Mouse (Mus musculus): ENCODE data around the gene Col24a1. TPM values are rescaled to one million over a fixed set of nuclear protein-coding genes. Genes with fewer than 3 reads are reported as not detected.

Gene Col24a1
- polyA plus RNA-seq, 1 experiment from 2014 or later, result 4.6 TPM

GRCm38 (mm10) chr3:145471094-145471493 lies 178.8 kb downstream of the Col24a1 start:
- 74% methylated on average over 4 of the region's 4 CpGs for WGBS
- H3K4me1 ChIP-seq, result 0 out of 2 replicates have a peak, but pooled peaks cover 2% of the 10 kb centered on the region
- H3K9me3 ChIP-seq, result no peaks in the 10 kb centered on the region
- H3K4me3 ChIP-seq, result no peak overlapping the region
- no peak overlapping the region for H3K9ac ChIP-seq
- H3K4me2 ChIP-seq (replicated peaks), result no peak overlapping the region
- no peak overlapping the region for H3K27ac ChIP-seq
- no peaks in the 10 kb centered on the region for H3K27me3 ChIP-seq
- H3K36me3 ChIP-seq, result no peaks in the 10 kb centered on the region
- no peak for ATAC-seq (ENCODE audit: insufficient number of reproducible peaks, insufficient read depth, low FRiP score, low TSS enrichment)

DNA sequence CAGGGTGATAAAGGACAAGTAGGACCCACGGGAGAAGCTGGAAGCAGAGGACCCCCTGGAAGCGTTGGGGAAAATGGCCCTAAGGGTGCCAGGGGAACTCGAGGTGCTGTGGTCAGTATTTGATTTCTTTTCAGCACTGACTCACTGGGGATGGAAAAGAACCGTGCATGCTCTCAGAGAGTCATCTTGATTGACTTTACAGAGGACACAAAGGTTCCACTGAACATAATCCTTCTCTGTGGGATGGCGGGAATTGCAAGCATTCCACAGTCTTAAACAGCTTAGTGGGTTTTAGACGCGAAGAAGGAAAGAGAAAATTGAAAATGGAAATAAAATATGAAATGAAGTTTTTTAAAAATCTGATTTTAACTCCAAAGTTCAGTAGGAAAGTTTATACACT lies 181.9 kb downstream of the Col24a1 start:
- ATAC-seq (ENCODE audit: insufficient number of reproducible peaks, insufficient read depth, low FRiP score, low TSS enrichment), result no peak
- 60% methylated on average over 7 of the region's 7 CpGs for WGBS
- Histone ChIP-seq H3K9ac (no peak overlapping the region), H3K9me3 (no peaks in the 10 kb centered on the region), H3K4me2 (replicated peaks) (no peak overlapping the region), H3K4me1 (0 out of 2 replicates have a peak, but pooled peaks cover 2% of the 10 kb centered on the region), H3K36me3 (no peaks in the 10 kb centered on the region), H3K27me3 (no peaks in the 10 kb centered on the region), H3K4me3 (no peak overlapping the region), H3K27ac (no peak overlapping the region)

- Histone ChIP-seq H3K4me1 (0 out of 2 replicates have a peak, but pooled peaks cover 2% of the 10 kb centered on the region), H3K4me2 (replicated peaks) (no peak overlapping the region), H3K4me3 (no peak overlapping the region), H3K27ac (no peak overlapping the region), H3K36me3 (no peaks in the 10 kb centered on the region), H3K27me3 (no peaks in the 10 kb centered on the region), H3K9ac (no peak overlapping the region), H3K9me3 (no peaks in the 10 kb centered on the region)
- ATAC-seq (ENCODE audit: insufficient number of reproducible peaks, insufficient read depth, low FRiP score, low TSS enrichment), result no peak
- WGBS, result 71% methylated on average over 3 of the region's 3 CpGs
These were observed 184.4 kb downstream of the Col24a1 start for GRCm38 (mm10) chr3:145476634-145477033.

GRCm38 (mm10) chr3:145477074-145477473 lies 184.8 kb downstream of the Col24a1 start:
- 75% methylated on average over 11 of the region's 11 CpGs for WGBS
- 0 out of 2 replicates have a peak, but pooled peaks cover 2% of the 10 kb centered on the region for H3K4me1 ChIP-seq
- H3K4me3 ChIP-seq, result no peak overlapping the region
- no peaks in the 10 kb centered on the region for H3K9me3 ChIP-seq
- no peak overlapping the region for H3K9ac ChIP-seq
- no peak overlapping the region for H3K4me2 ChIP-seq (replicated peaks)
- no peak for ATAC-seq (ENCODE audit: insufficient number of reproducible peaks, insufficient read depth, low FRiP score, low TSS enrichment)
- H3K27ac ChIP-seq, result no peak overlapping the region
- H3K27me3 ChIP-seq, result no peaks in the 10 kb centered on the region
- H3K36me3 ChIP-seq, result no peaks in the 10 kb centered on the region

DNA sequence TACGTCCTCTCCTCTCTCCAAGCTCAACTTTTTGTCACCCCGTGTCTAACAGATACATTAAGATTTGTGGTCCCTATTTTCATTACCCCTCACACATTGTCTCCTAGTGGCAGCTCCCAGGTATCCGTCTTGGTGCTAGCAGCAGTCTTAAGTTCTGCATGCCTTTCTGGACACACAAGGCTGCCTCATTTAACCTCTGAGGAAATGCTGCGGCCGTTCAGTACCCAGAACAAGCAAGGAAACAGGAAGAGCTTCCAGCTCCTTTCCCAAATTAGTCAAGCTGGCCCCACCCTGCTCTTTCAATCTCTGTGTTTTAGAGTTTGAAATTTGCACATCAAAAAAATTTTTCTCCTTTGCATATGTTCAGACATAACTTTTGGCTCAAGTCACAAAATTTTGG lies 186.2 kb downstream of the Col24a1 start:
- no peak overlapping the region for H3K4me3 ChIP-seq
- no peak for ATAC-seq (ENCODE audit: insufficient number of reproducible peaks, insufficient read depth, low FRiP score, low TSS enrichment)
- H3K4me2 ChIP-seq (replicated peaks), result no peak overlapping the region
- no peaks in the 10 kb centered on the region for H3K9me3 ChIP-seq
- H3K4me1 ChIP-seq, result 0 out of 2 replicates have a peak, but pooled peaks cover 2% of the 10 kb centered on the region
- H3K36me3 ChIP-seq, result no peaks in the 10 kb centered on the region
- H3K27ac ChIP-seq, result no peak overlapping the region
- 43% methylated on average over 5 of the region's 5 CpGs for WGBS
- no peaks in the 10 kb centered on the region for H3K27me3 ChIP-seq
- H3K9ac ChIP-seq, result no peak overlapping the region

- Histone ChIP-seq H3K9me3 (no peaks in the 10 kb centered on the region), H3K36me3 (no peaks in the 10 kb centered on the region), H3K9ac (no peak overlapping the region), H3K4me2 (replicated peaks) (no peak overlapping the region), H3K4me1 (peaks cover 8% of the 10 kb centered on the region; the same call in 1 of the 2 replicates), H3K27me3 (no peaks in the 10 kb centered on the region), H3K27ac (no peak overlapping the region), H3K4me3 (no peak overlapping the region)
- ATAC-seq (ENCODE audit: insufficient number of reproducible peaks, insufficient read depth, low FRiP score, low TSS enrichment), result no peak
- 84% methylated on average over 1 of the region's 1 CpGs for WGBS
These were observed 198.0 kb downstream of the Col24a1 start for GRCm38 (mm10) chr3:145490279-145490678.

- Histone ChIP-seq H3K4me2 (replicated peaks) (no peak overlapping the region), H3K9me3 (no peaks in the 10 kb centered on the region), H3K4me1 (peaks cover 8% of the 10 kb centered on the region; the same call in 1 of the 2 replicates), H3K27me3 (no peaks in the 10 kb centered on the region), H3K36me3 (no peaks in the 10 kb centered on the region), H3K4me3 (no peak overlapping the region), H3K27ac (no peak overlapping the region), H3K9ac (no peak overlapping the region)
- no peak for ATAC-seq (ENCODE audit: insufficient number of reproducible peaks, insufficient read depth, low FRiP score, low TSS enrichment)
- WGBS, result 43% methylated on average over 3 of the region's 3 CpGs
These were observed 199.1 kb downstream of the Col24a1 start for GRCm38 (mm10) chr3:145491326-145491725.

DNA sequence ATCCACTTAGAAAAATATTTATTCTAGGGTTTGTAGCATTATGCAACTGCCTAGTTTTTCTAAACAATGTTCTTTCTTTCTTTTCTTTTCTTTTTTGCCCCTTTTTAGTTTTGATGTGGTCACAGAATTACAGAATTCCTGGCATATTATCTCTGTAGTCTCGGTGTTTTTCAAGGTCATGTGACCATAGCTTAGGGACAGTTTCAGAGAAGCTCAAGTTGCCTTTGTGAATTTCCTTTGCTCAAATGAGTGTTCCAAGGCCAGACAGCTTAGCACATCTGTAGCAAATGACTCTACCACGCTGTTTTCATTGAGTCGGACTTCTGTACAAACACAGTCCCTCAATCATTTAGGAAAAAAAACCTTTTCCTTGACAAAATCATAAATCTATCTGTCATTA lies 205.9 kb downstream of the Col24a1 start:
- Histone ChIP-seq H3K4me3 (no peak overlapping the region), H3K27ac (no peak overlapping the region), H3K36me3 (no peaks in the 10 kb centered on the region), H3K9me3 (no peaks in the 10 kb centered on the region), H3K27me3 (no peaks in the 10 kb centered on the region), H3K9ac (no peak overlapping the region), H3K4me2 (replicated peaks) (no peak overlapping the region), H3K4me1 (no peaks in the 10 kb centered on the region)
- no peak for ATAC-seq (ENCODE audit: insufficient number of reproducible peaks, insufficient read depth, low FRiP score, low TSS enrichment)
- WGBS, result 42% methylated on average over 3 of the region's 3 CpGs

GRCm38 (mm10) chr3:145498893-145499292 lies 206.6 kb downstream of the Col24a1 start:
- no peaks in the 10 kb centered on the region for H3K4me1 ChIP-seq
- no peak overlapping the region for H3K9ac ChIP-seq
- no peaks in the 10 kb centered on the region for H3K36me3 ChIP-seq
- no peak overlapping the region for H3K4me2 ChIP-seq (replicated peaks)
- no peaks in the 10 kb centered on the region for H3K27me3 ChIP-seq
- WGBS, result 80% methylated on average over 6 of the region's 6 CpGs
- H3K4me3 ChIP-seq, result no peak overlapping the region
- no peak overlapping the region for H3K27ac ChIP-seq
- H3K9me3 ChIP-seq, result no peaks in the 10 kb centered on the region
- no peak for ATAC-seq (ENCODE audit: insufficient number of reproducible peaks, insufficient read depth, low FRiP score, low TSS enrichment)

DNA sequence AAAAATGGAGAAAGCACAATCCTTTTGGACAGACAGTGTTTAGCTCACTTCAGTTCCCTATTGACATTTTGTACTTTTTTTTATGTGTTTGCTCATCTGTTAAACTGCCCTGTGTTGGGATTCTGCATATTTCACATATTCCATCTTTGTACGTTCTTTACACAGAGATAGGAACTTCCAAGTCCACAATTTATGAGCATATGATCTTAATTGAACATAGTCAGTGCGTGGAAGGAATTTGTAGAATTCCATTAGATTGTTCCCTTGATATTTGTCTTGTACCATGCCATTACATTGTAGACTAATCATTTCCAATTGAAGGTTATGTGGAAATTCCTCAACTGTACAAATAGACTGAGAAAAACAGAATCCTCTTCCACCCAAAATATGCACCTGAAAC lies 212.6 kb downstream of the Col24a1 start:
- Histone ChIP-seq H3K4me2 (replicated peaks) (no peak overlapping the region), H3K4me3 (no peak overlapping the region), H3K27me3 (no peaks in the 10 kb centered on the region), H3K36me3 (no peaks in the 10 kb centered on the region), H3K9me3 (no peaks in the 10 kb centered on the region), H3K27ac (no peak overlapping the region), H3K9ac (no peak overlapping the region), H3K4me1 (no peaks in the 10 kb centered on the region)
- ATAC-seq (ENCODE audit: insufficient number of reproducible peaks, insufficient read depth, low FRiP score, low TSS enrichment), result no peak
- 63% methylated on average over 2 of the region's 2 CpGs for WGBS

DNA sequence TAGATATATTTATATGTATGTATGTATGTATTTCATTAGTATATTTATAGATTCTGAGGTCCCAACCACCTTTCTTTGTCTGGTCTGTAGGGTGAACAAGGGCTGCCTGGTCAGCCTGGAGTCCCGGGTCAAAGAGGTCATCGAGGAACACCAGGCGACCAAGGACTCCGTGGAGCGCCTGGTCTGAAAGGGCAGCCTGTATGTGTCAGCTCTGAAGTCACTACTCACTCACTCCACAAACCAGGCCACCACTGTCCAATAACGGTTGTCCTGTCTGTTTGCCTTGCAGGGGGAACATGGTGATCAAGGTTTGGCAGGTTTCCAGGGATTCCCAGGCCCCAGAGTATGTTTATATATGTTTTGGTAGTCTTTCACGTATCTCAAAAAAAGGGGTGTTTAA lies 216.3 kb downstream of the Col24a1 start:
- Histone ChIP-seq H3K9me3 (no peaks in the 10 kb centered on the region), H3K4me1 (no peaks in the 10 kb centered on the region), H3K27me3 (no peaks in the 10 kb centered on the region), H3K9ac (no peak overlapping the region), H3K4me2 (replicated peaks) (no peak overlapping the region), H3K4me3 (no peak overlapping the region), H3K36me3 (no peaks in the 10 kb centered on the region), H3K27ac (no peak overlapping the region)
- ATAC-seq (ENCODE audit: insufficient number of reproducible peaks, insufficient read depth, low FRiP score, low TSS enrichment), result no peak
- 59% methylated on average over 7 of the region's 7 CpGs for WGBS

DNA sequence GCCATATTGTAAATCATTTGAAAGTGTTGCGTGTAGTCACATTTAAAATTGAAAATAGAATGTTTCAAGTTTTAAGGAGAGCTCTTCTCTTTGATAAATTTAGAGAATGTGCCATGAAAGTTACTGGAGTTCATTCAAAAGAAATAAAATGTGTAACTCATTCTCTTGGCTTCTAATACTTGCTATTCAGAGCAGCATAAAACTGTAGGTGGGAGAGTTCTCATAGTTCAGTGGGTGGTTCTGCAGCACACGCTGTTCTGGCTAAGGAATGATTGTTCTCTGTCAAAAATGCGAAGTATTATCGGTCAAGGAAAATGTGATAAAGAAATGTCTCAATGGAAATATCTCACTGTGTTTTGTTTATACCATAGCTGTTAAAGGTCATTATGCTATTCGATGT lies 221.9 kb downstream of the Col24a1 start:
- Histone ChIP-seq H3K4me2 (replicated peaks) (no peak overlapping the region), H3K9ac (no peak overlapping the region), H3K4me3 (no peak overlapping the region), H3K36me3 (no peaks in the 10 kb centered on the region), H3K9me3 (no peaks in the 10 kb centered on the region), H3K4me1 (0 out of 2 replicates have a peak, but pooled peaks cover 10% of the 10 kb centered on the region), H3K27ac (no peak overlapping the region), H3K27me3 (no peaks in the 10 kb centered on the region)
- 90% methylated on average over 5 of the region's 5 CpGs for WGBS
- no peak for ATAC-seq (ENCODE audit: insufficient number of reproducible peaks, insufficient read depth, low FRiP score, low TSS enrichment)
